ENCODE assay signal across 28 mouse cellular contexts in the genomic region with DNA sequence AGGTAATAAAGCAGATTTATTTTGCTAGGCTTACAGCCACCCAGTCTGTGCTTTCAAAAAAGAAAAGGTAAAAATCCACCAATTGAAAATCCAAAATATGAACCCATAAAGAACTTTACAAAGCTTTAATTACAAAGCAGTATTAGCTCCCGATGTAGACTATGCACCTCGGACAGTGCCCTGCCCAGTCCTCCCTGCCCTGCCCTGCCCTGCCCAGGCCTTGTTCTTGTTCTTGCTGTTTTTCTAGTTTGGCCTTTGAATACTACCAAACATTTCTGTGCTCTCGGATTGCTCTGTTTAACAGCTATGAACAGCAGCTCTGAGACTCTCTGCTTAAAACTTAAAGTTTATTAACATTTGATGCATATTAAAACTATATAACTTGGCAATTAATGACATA.
"Had no signal": no experiment of that assay in that cellular context is flagged by ENCODE, and none has a peak within 500 bp of the region (broad histone marks: within the 10 kb centered on the region; RNA-seq: fewer than 3 reads in every experiment).

No protein-coding gene starts in this region.

- H3K9ac ChIP-seq: embryonic facial prominence, embryonic 12.5 days; embryonic facial prominence, embryonic 13.5 days; embryonic facial prominence, embryonic 15.5 days; forebrain, embryonic 12.5 days; forebrain, embryonic 13.5 days; forebrain, embryonic 15.5 days; forebrain, postnatal 0 days had no signal

- H3K4me1 ChIP-seq: embryonic facial prominence, embryonic 10.5 days; embryonic facial prominence, embryonic 12.5 days; embryonic facial prominence, embryonic 15.5 days; forebrain, embryonic 10.5 days; forebrain, embryonic 12.5 days; forebrain, embryonic 13.5 days; forebrain, embryonic 15.5 days had no signal

- H3K36me3 ChIP-seq: embryonic facial prominence, embryonic 10.5 days; embryonic facial prominence, embryonic 12.5 days; embryonic facial prominence, embryonic 13.5 days; embryonic facial prominence, embryonic 15.5 days; forebrain, embryonic 10.5 days; forebrain, embryonic 12.5 days; forebrain, embryonic 15.5 days had no signal

- H3K4me3 ChIP-seq: embryonic facial prominence, embryonic 10.5 days; embryonic facial prominence, embryonic 12.5 days; embryonic facial prominence, embryonic 13.5 days; embryonic facial prominence, embryonic 15.5 days; erythroblast, embryonic 14.5 days; forebrain, embryonic 10.5 days; forebrain, embryonic 12.5 days; forebrain, embryonic 13.5 days; forebrain, embryonic 15.5 days; gastrocnemius, adult 2 months; heart, adult 2 months had no signal

- H3K4me2 ChIP-seq: embryonic facial prominence, embryonic 12.5 days; embryonic facial prominence, embryonic 13.5 days; embryonic facial prominence, embryonic 15.5 days; forebrain, embryonic 12.5 days; forebrain, embryonic 13.5 days; forebrain, embryonic 15.5 days had no signal

- H3K9me3 ChIP-seq: embryonic facial prominence, embryonic 10.5 days; embryonic facial prominence, embryonic 12.5 days; embryonic facial prominence, embryonic 13.5 days; embryonic facial prominence, embryonic 15.5 days; forebrain, embryonic 10.5 days; forebrain, embryonic 12.5 days; forebrain, embryonic 13.5 days; forebrain, embryonic 15.5 days had no signal

- DNase-seq: cerebellum, adult 8-10 months; cerebellum, adult 9-10 months; cerebellum, adult 9-11 months; cerebellum, postnatal 10 days; cerebellum, postnatal 14 days; cerebellum, postnatal 25 days; cerebellum, postnatal 36 days; embryo, embryonic 11 days; forebrain, postnatal 0 days; gastrocnemius, adult 2 months; gastrocnemius, postnatal 10 days; gastrocnemius, postnatal 14 days; gastrocnemius, postnatal 25 days; gastrocnemius, postnatal 36 days; heart, adult 11 months; heart, adult 18-20 months; heart, adult 2 months had no signal

- ATAC-seq: forebrain, embryonic 13.5 days; forebrain, embryonic 14.5 days; forebrain, embryonic 15.5 days; forebrain, embryonic 16.5 days; forebrain, postnatal 0 days had no signal

- H3K27me3 ChIP-seq: embryonic facial prominence, embryonic 12.5 days; embryonic facial prominence, embryonic 13.5 days; embryonic facial prominence, embryonic 15.5 days; forebrain, embryonic 12.5 days; forebrain, embryonic 13.5 days; forebrain, embryonic 15.5 days had no signal

- H3K27ac ChIP-seq: embryonic facial prominence, embryonic 10.5 days; embryonic facial prominence, embryonic 12.5 days; embryonic facial prominence, embryonic 13.5 days; embryonic facial prominence, embryonic 15.5 days; forebrain, embryonic 10.5 days; forebrain, embryonic 12.5 days; forebrain, embryonic 13.5 days; forebrain, embryonic 15.5 days; gastrocnemius, adult 2 months; heart, adult 2 months had no signal
